Mouse (Mus musculus) forebrain, embryonic 16.5 days (tissue): ENCODE results near the gene Steap2. TPM values are rescaled to one million over a fixed set of nuclear protein-coding genes. Genes with fewer than 3 reads are reported as not detected.
"Not testable (repeated sequence)": the region's sequence is repeated elsewhere in the genome, so short reads cannot be mapped to it uniquely, and the experiment has no call there.

Experiments
- ATAC-seq: fragments of 200-750 bp; cut with Nextera tagmentation; 2 replicates; pipeline ENCODE4 v1.8.0; 2017; ENCODE audit warnings: mild to moderate bottlenecking, moderate library complexity
- H3K27ac ChIP-seq: fragments of 300-500 bp; sonication (generic); 2 replicates; pipeline ENCODE4 v1.5.1; 2014; ENCODE audit warnings: low read length, control low read depth
- H3K27me3 ChIP-seq: fragments of 300-500 bp; sonication (generic); replicated peaks from 2 replicates; pipeline ENCODE4 v1.6.1; 2014; ENCODE audit warnings: low read length; ENCODE audit not compliant: control insufficient read depth, insufficient read depth
- H3K36me3 ChIP-seq: fragments of 300-500 bp; sonication (generic); 2 replicates; pipeline ENCODE4 v1.6.1; 2014; ENCODE audit not compliant: control insufficient read depth, insufficient read depth
- H3K4me1 ChIP-seq: fragments of 300-500 bp; sonication (generic); replicated peaks from 2 replicates; pipeline ENCODE4 v1.6.1; 2014; ENCODE audit warnings: low read length; ENCODE audit not compliant: control insufficient read depth, insufficient read depth
- H3K4me2 ChIP-seq: fragments of 300-500 bp; sonication (generic); 2 replicates; pipeline ENCODE4 v1.6.1; 2014; ENCODE audit warnings: mild to moderate bottlenecking, low read length, control low read depth
- H3K4me3 ChIP-seq: fragments of 300-500 bp; sonication (generic); replicated peaks from 2 replicates; pipeline ENCODE4 v1.5.1; 2014; ENCODE audit warnings: mild to moderate bottlenecking, low read length, control low read depth
- H3K9ac ChIP-seq: fragments of 300-500 bp; sonication (generic); replicated peaks from 2 replicates; pipeline ENCODE4 v1.6.1; 2014; ENCODE audit warnings: low read depth, low read length, control low read depth
- H3K9me3 ChIP-seq: fragments of 300-500 bp; sonication (generic); 2 replicates; pipeline ENCODE4 v1.6.1; 2016; ENCODE audit warnings: low read length; ENCODE audit not compliant: control insufficient read depth
- WGBS: fragments of 180-500 bp; shearing (Covaris S2); extraction: QIAGEN DNeasy Blood & Tissue Kit; methylation state at CpG from one replicate; pipeline ENCODE4 v1.1.7; 2014; 5-methylcytosine and 5-hydroxymethylcytosine counted together
- polyA plus RNA-seq: library from polyadenylated mRNA; unstranded; fragments of >200 nt; fragmentation: Nextera tagmentation; extraction: Ambion mirVana; gene quantifications from 2 replicates; pipeline ENCODE4 v1.2.1, GENCODE M21; 2015

Steap2 gene
- polyA plus RNA-seq, 1 experiment from 2014 or later, result 4.4 TPM

DNA sequence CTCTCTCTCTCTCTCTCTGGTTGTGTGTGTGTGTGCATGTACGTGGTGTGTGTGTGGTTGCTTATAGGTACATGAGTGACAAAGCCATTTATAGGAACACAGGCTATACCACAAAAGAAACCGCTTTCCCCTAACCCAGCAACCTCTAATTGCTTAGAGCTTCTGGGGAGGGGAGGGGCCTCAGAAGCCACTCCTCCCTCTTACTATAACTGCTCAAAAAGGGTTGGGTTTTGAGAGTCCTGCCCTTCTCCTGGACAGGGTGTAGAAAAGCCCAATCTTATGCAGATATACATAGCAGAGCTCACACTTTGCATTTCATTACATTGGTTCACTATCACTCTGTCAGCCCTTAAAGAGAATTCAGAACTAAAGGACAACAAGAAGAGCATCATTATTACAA lies 6.0 kb upstream of the Steap2 start:
- no peaks in the 10 kb centered on the region for H3K9me3 ChIP-seq
- no peak overlapping the region for H3K4me2 ChIP-seq
- H3K4me3 ChIP-seq, result no peak overlapping the region
- H3K36me3 ChIP-seq, result no peaks in the 10 kb centered on the region
- no peaks in the 10 kb centered on the region for H3K27me3 ChIP-seq
- H3K9ac ChIP-seq, result no peak overlapping the region
- no peak for ATAC-seq
- WGBS, result 61% methylated on average over 2 of the region's 2 CpGs
- no peak overlapping the region for H3K27ac ChIP-seq
- H3K4me1 ChIP-seq, result no peaks in the 10 kb centered on the region

DNA sequence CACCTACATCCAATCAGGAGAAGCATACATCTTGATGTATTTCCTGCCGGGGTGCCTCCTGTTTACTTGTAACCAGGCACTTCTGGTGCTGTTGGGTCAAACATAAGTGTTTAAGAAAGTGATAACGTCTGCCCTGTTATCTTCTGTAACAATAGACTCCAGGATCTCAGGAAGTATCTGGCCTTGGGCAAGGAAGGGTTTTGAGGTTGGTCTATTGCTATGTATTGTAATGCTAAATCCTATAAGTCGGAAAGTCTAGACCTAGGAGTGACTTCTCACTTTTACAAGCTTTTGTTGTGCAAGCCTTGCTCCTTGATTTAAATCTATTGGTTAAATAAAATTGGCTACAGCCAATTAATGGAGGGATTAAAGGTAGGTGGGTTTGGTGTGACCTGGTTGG lies 4.5 kb upstream of the Steap2 start:
- Histone ChIP-seq H3K9ac (no peak overlapping the region), H3K4me2 (no peak overlapping the region), H3K27me3 (no peaks in the 10 kb centered on the region), H3K4me1 (no peaks in the 10 kb centered on the region), H3K27ac (no peak overlapping the region), H3K4me3 (no peak overlapping the region), H3K36me3 (no peaks in the 10 kb centered on the region), H3K9me3 (no peaks in the 10 kb centered on the region)
- ATAC-seq, result no peak
- 71% methylated on average over 3 of the region's 3 CpGs for WGBS

DNA sequence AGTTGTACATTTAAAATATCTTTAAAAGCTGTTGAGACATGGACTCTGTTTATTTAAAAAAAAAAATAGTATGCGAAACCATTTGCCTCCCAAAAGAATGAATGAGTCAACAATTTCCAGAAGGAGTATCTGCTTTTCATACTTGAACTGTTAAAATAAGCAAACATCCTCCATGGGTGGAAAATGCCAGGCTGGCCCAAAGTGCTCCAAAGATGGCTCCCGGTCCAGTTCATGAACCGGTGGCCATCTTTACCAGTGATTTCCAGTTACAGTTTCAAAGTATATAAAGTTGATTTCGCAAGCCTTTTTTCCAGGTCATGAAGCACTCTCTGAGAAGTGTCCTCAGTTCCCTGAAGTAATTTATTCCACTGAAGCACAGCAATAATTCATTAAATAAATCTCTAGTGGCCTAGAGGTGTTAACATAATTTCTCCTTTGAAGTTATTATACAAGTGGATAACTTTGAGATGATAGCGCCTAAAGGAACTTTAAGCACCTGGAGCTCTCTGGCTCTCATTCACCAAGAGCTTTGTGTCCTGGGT lies 1.1 kb upstream of the Steap2 start:
- H3K27ac ChIP-seq, result no peak overlapping the region
- no peaks in the 10 kb centered on the region for H3K9me3 ChIP-seq
- H3K9ac ChIP-seq, result no peak overlapping the region
- no peak overlapping the region for H3K4me3 ChIP-seq
- H3K4me2 ChIP-seq, result no peak overlapping the region
- 93% methylated on average over 5 of the region's 5 CpGs for WGBS
- H3K4me1 ChIP-seq, result 0 out of 2 replicates have a peak, but pooled peaks cover 4% of the 10 kb centered on the region
- no peaks in the 10 kb centered on the region for H3K36me3 ChIP-seq
- no peak for ATAC-seq
- no peaks in the 10 kb centered on the region for H3K27me3 ChIP-seq

DNA sequence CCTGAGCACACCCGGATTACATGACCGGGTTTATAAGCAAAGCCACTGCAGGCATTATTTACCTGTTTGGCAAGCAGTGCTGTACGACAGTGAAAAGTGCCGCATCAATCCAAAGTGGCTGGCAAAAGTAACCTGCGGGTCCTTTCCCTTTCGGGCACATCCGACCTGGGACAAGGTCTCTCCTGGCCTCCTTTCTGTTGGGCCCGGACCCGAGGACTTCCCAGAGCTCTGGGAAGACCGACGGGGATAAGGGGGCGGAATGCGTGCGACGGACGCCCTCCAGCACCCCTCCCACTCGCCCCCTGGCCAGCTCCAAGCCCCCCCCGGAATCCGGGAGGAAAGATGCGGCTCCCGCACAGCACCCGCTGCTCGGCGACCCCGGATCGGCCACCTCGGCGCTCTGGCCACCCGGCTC lies 830 bp downstream of the Steap2 start:
- no peaks in the 10 kb centered on the region for H3K9me3 ChIP-seq
- 0 out of 2 replicates have a peak, but pooled peaks cover 4% of the 10 kb centered on the region for H3K4me1 ChIP-seq
- peak overlapping the region; percentile 63 for H3K4me3 ChIP-seq
- no peaks in the 10 kb centered on the region for H3K36me3 ChIP-seq
- no peak overlapping the region for H3K27ac ChIP-seq
- H3K4me2 ChIP-seq, result peak overlapping the region; percentile 91
- ATAC-seq, result peak; percentile 67
- H3K27me3 ChIP-seq, result no peaks in the 10 kb centered on the region
- WGBS, result under 1% methylated on average over 29 of the region's 29 CpGs
- H3K9ac ChIP-seq, result peak overlapping the region; percentile 82

DNA sequence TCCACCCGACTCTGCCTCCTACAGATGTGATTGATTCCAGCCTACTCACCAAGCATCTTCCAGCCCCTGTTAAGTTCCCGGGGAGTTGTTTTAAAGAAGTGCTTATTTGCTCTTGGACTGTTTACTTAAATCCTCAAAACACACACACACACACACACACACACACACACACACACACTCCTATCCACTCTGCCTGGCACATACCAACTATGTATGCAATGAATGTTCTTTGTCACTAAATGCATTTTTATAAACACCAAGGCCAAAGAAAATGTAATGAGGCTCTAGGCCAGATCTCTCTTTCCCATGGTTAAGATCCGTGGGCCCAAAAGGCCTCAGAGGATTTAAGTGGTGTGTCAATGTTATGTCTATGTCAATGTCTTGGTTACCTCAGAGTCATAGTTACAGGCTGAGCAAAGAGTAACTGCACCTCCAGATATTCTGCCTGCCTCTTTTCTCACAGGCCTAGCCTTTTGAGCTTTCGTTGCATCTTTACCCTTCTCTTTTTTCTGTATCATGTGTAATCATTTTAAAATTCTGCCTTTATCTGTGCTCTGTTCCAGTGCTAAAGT lies 2.1 kb downstream of the Steap2 start:
- Histone ChIP-seq H3K4me3 (no peak overlapping the region), H3K9ac (no peak overlapping the region), H3K4me2 (no peak overlapping the region), H3K27ac (no peak overlapping the region), H3K27me3 (no peaks in the 10 kb centered on the region), H3K36me3 (no peaks in the 10 kb centered on the region), H3K4me1 (0 out of 2 replicates have a peak, but pooled peaks cover 4% of the 10 kb centered on the region), H3K9me3 (no peaks in the 10 kb centered on the region)
- WGBS, result 61% methylated on average over 4 of the region's 4 CpGs
- ATAC-seq, result no peak

DNA sequence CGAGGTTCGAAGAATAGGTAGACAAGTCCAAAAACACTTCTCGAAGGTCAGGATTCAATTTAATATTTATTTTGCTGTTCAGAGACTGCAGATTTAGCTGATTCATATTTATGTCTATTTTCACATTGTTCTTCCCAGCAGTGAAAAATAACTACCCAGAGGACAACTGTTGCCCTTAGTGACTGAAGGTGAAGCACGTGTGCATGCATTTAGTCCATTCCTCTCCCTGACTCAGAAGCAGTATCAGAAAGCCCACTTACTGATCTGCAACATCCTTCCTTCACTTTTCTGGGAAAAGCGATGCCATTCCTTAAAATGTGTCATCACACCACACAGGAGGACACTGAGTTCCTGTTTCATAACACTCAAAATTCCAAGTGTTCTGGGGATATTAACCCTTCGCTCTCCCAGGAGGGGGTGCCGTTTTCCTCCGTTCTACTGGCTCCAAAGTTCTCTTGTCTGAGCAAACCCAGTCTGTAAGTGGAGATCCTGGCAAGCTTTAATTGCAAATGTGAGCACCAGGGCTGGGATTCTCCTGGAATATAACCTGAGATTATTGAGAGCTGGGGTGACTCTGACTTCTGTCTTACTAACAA lies 5.3 kb downstream of the Steap2 start:
- H3K9ac ChIP-seq, result no peak overlapping the region
- ATAC-seq, result no peak
- no peaks in the 10 kb centered on the region for H3K9me3 ChIP-seq
- H3K4me1 ChIP-seq, result 0 out of 2 replicates have a peak, but pooled peaks cover 4% of the 10 kb centered on the region
- H3K27ac ChIP-seq, result no peak overlapping the region
- H3K27me3 ChIP-seq, result no peaks in the 10 kb centered on the region
- 81% methylated on average over 8 of the region's 8 CpGs for WGBS
- H3K4me3 ChIP-seq, result no peak overlapping the region
- no peak overlapping the region for H3K4me2 ChIP-seq
- H3K36me3 ChIP-seq, result no peaks in the 10 kb centered on the region

DNA sequence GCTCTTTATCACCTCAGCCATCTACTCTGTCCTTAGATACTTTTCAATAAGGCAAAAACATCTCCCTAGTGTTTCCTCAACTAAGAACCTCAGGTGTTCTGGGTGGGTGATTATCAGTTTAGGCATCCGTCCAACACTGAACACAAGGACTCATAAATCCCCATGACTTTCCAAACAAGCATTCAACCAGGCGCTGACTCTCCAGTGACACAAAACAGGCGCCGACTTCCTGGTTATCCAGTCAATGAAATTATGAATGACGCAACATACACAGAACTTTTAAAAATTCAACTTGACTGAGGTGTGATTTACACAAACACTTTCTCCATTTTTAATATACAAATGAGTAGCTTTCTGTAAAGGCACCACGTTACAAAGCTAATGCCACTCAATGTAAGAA lies 6.2 kb downstream of the Steap2 start:
- H3K36me3 ChIP-seq, result no peaks in the 10 kb centered on the region
- no peak overlapping the region for H3K4me2 ChIP-seq
- H3K4me3 ChIP-seq, result no peak overlapping the region
- H3K27ac ChIP-seq, result no peak overlapping the region
- WGBS, result 88% methylated on average over 6 of the region's 6 CpGs
- 0 out of 2 replicates have a peak, but pooled peaks cover under 1% of the 10 kb centered on the region for H3K4me1 ChIP-seq
- H3K27me3 ChIP-seq, result no peaks in the 10 kb centered on the region
- H3K9me3 ChIP-seq, result no peaks in the 10 kb centered on the region
- no peak for ATAC-seq
- H3K9ac ChIP-seq, result no peak overlapping the region

DNA sequence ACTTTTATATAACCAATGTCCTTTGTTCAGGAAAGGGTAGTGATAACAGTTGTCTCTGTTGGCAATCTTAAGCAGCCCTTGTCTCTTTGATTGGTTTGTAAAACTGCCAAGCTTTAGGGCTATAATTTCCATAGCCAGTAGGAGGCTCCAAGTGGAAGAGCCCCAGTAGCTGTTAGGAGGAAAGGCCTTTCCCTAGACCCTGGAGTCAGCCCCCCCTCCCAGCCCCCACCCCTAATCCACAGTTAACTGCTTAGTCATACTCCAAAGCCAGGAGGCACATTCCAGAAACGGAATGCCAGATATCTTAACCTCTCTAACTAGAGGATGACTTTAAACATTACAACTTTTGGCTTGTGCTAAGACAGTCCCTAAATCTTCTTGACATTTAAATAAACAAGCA lies 7.4 kb downstream of the Steap2 start:
- H3K9me3 ChIP-seq, result no peaks in the 10 kb centered on the region
- WGBS, result 11% methylated on average over 1 of the region's 1 CpGs
- no peaks in the 10 kb centered on the region for H3K4me1 ChIP-seq
- no peak overlapping the region for H3K4me3 ChIP-seq
- ATAC-seq, result no peak
- no peaks in the 10 kb centered on the region for H3K36me3 ChIP-seq
- H3K27me3 ChIP-seq, result no peaks in the 10 kb centered on the region
- H3K27ac ChIP-seq, result no peak overlapping the region
- H3K4me2 ChIP-seq, result no peak overlapping the region
- H3K9ac ChIP-seq, result no peak overlapping the region

DNA sequence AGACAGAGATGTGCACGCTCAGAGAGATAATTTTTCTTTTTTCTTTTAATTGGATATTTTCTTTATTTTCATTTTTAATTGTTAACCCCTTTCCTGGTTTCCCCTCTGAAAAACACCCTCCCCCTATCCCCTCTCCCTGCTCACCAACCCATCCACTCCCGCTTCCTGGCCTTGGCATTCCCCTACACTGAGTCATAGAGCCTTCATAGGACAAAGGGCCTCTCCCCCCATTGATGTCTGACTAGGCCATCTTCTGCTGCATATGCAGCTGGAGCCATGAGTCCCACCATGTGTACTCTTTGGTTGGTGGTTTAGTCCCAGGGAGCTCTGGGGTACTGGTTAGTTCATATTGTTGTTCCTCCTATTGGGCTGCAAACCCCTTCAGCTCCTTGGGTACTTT lies 9.4 kb downstream of the Steap2 start:
- H3K27ac ChIP-seq, H3K36me3 ChIP-seq, H3K4me2 ChIP-seq, H3K4me3 ChIP-seq, H3K9me3 ChIP-seq, H3K27me3 ChIP-seq, ATAC-seq, H3K9ac ChIP-seq, H3K4me1 ChIP-seq: not testable (repeated sequence)
- 82% methylated on average over 2 of the region's 2 CpGs for WGBS
